Mouse (Mus musculus) G1E (cell line): ENCODE data around the gene Zfp874a.
"Not testable (repeated sequence)": the region's sequence is repeated elsewhere in the genome, so short reads cannot be mapped to it uniquely, and the experiment has no call there.

Source experiments
- CTCF ChIP-seq: IDR thresholded peaks from 2 replicates; pipeline ENCODE4 v1.5.1; 2012; ENCODE audit warnings: low read depth, low read length, inconsistent platforms, mixed read lengths
- GATA1 ChIP-seq: IDR thresholded peaks from 2 replicates; pipeline ENCODE4 v1.6.1; 2012; ENCODE audit warnings: borderline replicate concordance, low read length, inconsistent platforms, mixed read lengths

- not testable (repeated sequence) for TF ChIP-seq CTCF, GATA1
Measured at GRCm38 (mm10) chr13:67375050-67375911, 76.1 kb downstream of the Zfp874a start, which contains the start of the genes Gm28041 and Zfp456.
